Mouse (Mus musculus) MEL (cell line): Measurements from ENCODE around the gene Irf2bp2. TPM values are rescaled to one million over a fixed set of nuclear protein-coding genes. Genes with fewer than 3 reads are reported as not detected.

Experiments
- DNase-seq: peaks from one replicate; pipeline ENCODE4 v3.0.0; 2011; ENCODE audit warnings: low read depth, low spot score
- H3K27ac ChIP-seq: 2 replicates; pipeline ENCODE4 v1.5.1; 2012; ENCODE audit warnings: low read depth, mild to moderate bottlenecking, control low read depth, low read length, moderate library complexity; ENCODE audit not compliant: control insufficient read depth
- H3K27me3 ChIP-seq, 2 experiments: fragments of 150-350 bp in 1 of 2; sonication (generic) in 1 of 2; 2 replicates each; pipeline ENCODE4 v1.6.1; 2012; ENCODE audit warnings: low read length in 2 of 2, mild to moderate bottlenecking in 2 of 2, improper control_type of control experiment in 1 of 2, moderate library complexity in 1 of 2; ENCODE audit not compliant: insufficient read depth in 2 of 2, control insufficient read depth in 1 of 2
- H3K36me3 ChIP-seq, 2 experiments: 2 replicates each; pipeline ENCODE4 v1.6.1; 2012 to 2014; ENCODE audit warnings: low read length in 2 of 2, improper control_type of control experiment in 1 of 2, inconsistent platforms in 1 of 2, mild to moderate bottlenecking in 1 of 2; ENCODE audit not compliant: insufficient read depth in 2 of 2, control insufficient read depth in 1 of 2
- H3K4me1 ChIP-seq, 2 experiments: fragments of 150-350 bp in 1 of 2; sonication (generic) in 1 of 2; 2 replicates each; pipeline ENCODE4 v1.6.1; 2012; ENCODE audit warnings: low read length in 2 of 2, improper control_type of control experiment in 1 of 2, mild to moderate bottlenecking in 1 of 2; ENCODE audit not compliant: insufficient read depth in 2 of 2, control insufficient read depth in 1 of 2
- H3K4me3 ChIP-seq, 2 experiments: fragments of 150-350 bp in 1 of 2; sonication (generic) in 1 of 2; 2 replicates each; pipeline ENCODE4 v1.5.1; 2012; ENCODE audit warnings: low read depth in 2 of 2, low read length in 2 of 2, mild to moderate bottlenecking in 2 of 2, moderate library complexity in 2 of 2, control low read depth in 1 of 2, improper control_type of control experiment in 1 of 2; ENCODE audit not compliant: control insufficient read depth in 1 of 2, insufficient read depth in 1 of 2
- H3K79me2 ChIP-seq: 2 replicates; pipeline ENCODE4 v1.6.1; 2012; ENCODE audit warnings: mild to moderate bottlenecking, low read length, moderate library complexity; ENCODE audit not compliant: control insufficient read depth, poor library complexity, insufficient read depth
- H3K9ac ChIP-seq: 2 replicates; pipeline ENCODE4 v1.6.1; 2012; ENCODE audit warnings: low read depth, mild to moderate bottlenecking, control low read depth, low read length, moderate library complexity; ENCODE audit not compliant: control insufficient read depth, poor library complexity, severe bottlenecking
- H3K9me3 ChIP-seq: fragments of 150-350 bp; sonication (generic); replicated peaks from 2 replicates; pipeline ENCODE4 v1.6.1; 2012; ENCODE audit warnings: mild to moderate bottlenecking, low read length, improper control_type of control experiment, moderate library complexity; ENCODE audit not compliant: insufficient read depth
- BHLHE40 ChIP-seq: IDR thresholded peaks from 2 replicates; pipeline ENCODE4 v1.6.1; 2012; ENCODE audit warnings: low read depth, mild to moderate bottlenecking, inconsistent platforms, low read length, improper control_type of control experiment, borderline replicate concordance
- CHD1 ChIP-seq: IDR thresholded peaks from 2 replicates; pipeline ENCODE4 v1.6.1; 2012; ENCODE audit warnings: low read depth, mild to moderate bottlenecking, inconsistent platforms, low read length, improper control_type of control experiment
- CTCF ChIP-seq, 3 experiments: IDR thresholded peaks in 2 of 3; conservative IDR thresholded peaks in 1 of 3; 2 replicates each; pipeline ENCODE4 v1.5.1; 2011 to 2012; ENCODE audit warnings: low read length in 3 of 3, low read depth in 2 of 3, mild to moderate bottlenecking in 2 of 3, improper control_type of control experiment in 1 of 3, inconsistent platforms in 1 of 3, mixed read lengths in 1 of 3, moderate library complexity in 1 of 3; ENCODE audit not compliant: control insufficient read depth in 1 of 3, insufficient read depth in 1 of 3, poor library complexity in 1 of 3, severe bottlenecking in 1 of 3
- E2F4 ChIP-seq: IDR thresholded peaks from 2 replicates; pipeline ENCODE4 v1.6.1; 2011; ENCODE audit warnings: low read depth, low read length, improper control_type of control experiment, borderline replicate concordance
- ELF1 ChIP-seq: IDR thresholded peaks from 2 replicates; pipeline ENCODE4 v1.6.1; 2014; ENCODE audit warnings: low read depth, mild to moderate bottlenecking, inconsistent platforms, low read length, improper control_type of control experiment, moderate library complexity
- EP300 ChIP-seq, 2 experiments: IDR thresholded peaks; 2 replicates each; pipeline ENCODE4 v1.6.1; 2011; ENCODE audit warnings: improper control_type of control experiment in 2 of 2, low read length in 2 of 2, low read depth in 1 of 2, mild to moderate bottlenecking in 1 of 2
- ETS1 ChIP-seq: IDR thresholded peaks from 2 replicates; pipeline ENCODE4 v1.6.1; 2012; ENCODE audit warnings: low read depth, mild to moderate bottlenecking, inconsistent platforms, low read length, improper control_type of control experiment, moderate library complexity
- GABPA ChIP-seq: IDR thresholded peaks from 2 replicates; pipeline ENCODE4 v1.6.1; 2012; ENCODE audit warnings: low read depth, mild to moderate bottlenecking, inconsistent platforms, low read length, improper control_type of control experiment, moderate library complexity
- GATA1 ChIP-seq: IDR thresholded peaks from 2 replicates; pipeline ENCODE4 v1.6.1; 2011; ENCODE audit warnings: low read depth, low read length, improper control_type of control experiment
- MAFK ChIP-seq: IDR thresholded peaks from 2 replicates; pipeline ENCODE4 v1.6.1; 2011; ENCODE audit warnings: low read depth, mild to moderate bottlenecking, low read length, improper control_type of control experiment, borderline replicate concordance
- MAX ChIP-seq: IDR thresholded peaks from 2 replicates; pipeline ENCODE4 v1.6.1; 2011; ENCODE audit warnings: low read length, improper control_type of control experiment
- MAZ ChIP-seq: IDR thresholded peaks from 2 replicates; pipeline ENCODE4 v1.6.1; 2012; ENCODE audit warnings: low read depth, mild to moderate bottlenecking, inconsistent platforms, low read length, improper control_type of control experiment
- MXI1 ChIP-seq: IDR thresholded peaks from 2 replicates; pipeline ENCODE4 v1.6.1; 2011; ENCODE audit warnings: mild to moderate bottlenecking, low read depth, low read length, improper control_type of control experiment
- MYB ChIP-seq: IDR thresholded peaks from 2 replicates; pipeline ENCODE4 v1.6.1; 2011; ENCODE audit warnings: mild to moderate bottlenecking, low read depth, low read length, improper control_type of control experiment
- NELFE ChIP-seq: IDR thresholded peaks from 2 replicates; pipeline ENCODE4 v1.6.1; 2011; ENCODE audit warnings: low read depth, low read length, improper control_type of control experiment
- NRF1 ChIP-seq: IDR thresholded peaks from 2 replicates; pipeline ENCODE4 v1.6.1; 2014; ENCODE audit warnings: low read depth, mild to moderate bottlenecking, inconsistent platforms, low read length, improper control_type of control experiment, moderate library complexity; ENCODE audit not compliant: poor library complexity, insufficient read depth, severe bottlenecking
- POLR2A ChIP-seq, 2 experiments: IDR thresholded peaks; 2 replicates each; pipeline ENCODE4 v1.6.1; 2011 to 2012; ENCODE audit warnings: low read length in 2 of 2, mild to moderate bottlenecking in 2 of 2, control low read depth in 1 of 2, improper control_type of control experiment in 1 of 2, low read depth in 1 of 2, moderate library complexity in 1 of 2; ENCODE audit not compliant: control insufficient read depth in 1 of 2, insufficient read depth in 1 of 2, poor library complexity in 1 of 2
- POLR2AphosphoS5 ChIP-seq: IDR thresholded peaks from 2 replicates; pipeline ENCODE4 v1.6.1; 2012; ENCODE audit warnings: low read depth, borderline replicate concordance, mild to moderate bottlenecking, inconsistent platforms, low read length, moderate library complexity, mixed read lengths
- SIN3A ChIP-seq: IDR thresholded peaks from 2 replicates; pipeline ENCODE4 v1.6.1; 2012; ENCODE audit warnings: low read length, improper control_type of control experiment, inconsistent platforms
- SMC3 ChIP-seq: IDR thresholded peaks from 2 replicates; pipeline ENCODE4 v1.6.1; 2011; ENCODE audit warnings: low read depth, low read length, improper control_type of control experiment
- TAL1 ChIP-seq: IDR thresholded peaks from 2 replicates; pipeline ENCODE4 v1.6.1; 2012; ENCODE audit warnings: mild to moderate bottlenecking, inconsistent platforms, low read length, moderate library complexity, mixed read lengths
- TCF12 ChIP-seq: IDR thresholded peaks from 2 replicates; pipeline ENCODE4 v1.6.1; 2014; ENCODE audit warnings: low read depth, mild to moderate bottlenecking, inconsistent platforms, low read length, improper control_type of control experiment, moderate library complexity
- USF1 ChIP-seq: IDR thresholded peaks from 2 replicates; pipeline ENCODE4 v1.6.1; 2014; ENCODE audit warnings: low read depth, mild to moderate bottlenecking, inconsistent platforms, low read length, improper control_type of control experiment, moderate library complexity
- USF2 ChIP-seq, 2 experiments: IDR thresholded peaks; 2 replicates each; pipeline ENCODE4 v1.6.1; 2011 to 2012; ENCODE audit warnings: improper control_type of control experiment in 2 of 2, low read length in 2 of 2, borderline replicate concordance in 1 of 2, inconsistent platforms in 1 of 2, low read depth in 1 of 2, mild to moderate bottlenecking in 1 of 2; ENCODE audit not compliant: insufficient read depth in 1 of 2
- ZKSCAN1 ChIP-seq: IDR thresholded peaks from 2 replicates; pipeline ENCODE4 v1.6.1; 2012; ENCODE audit warnings: low read depth, mild to moderate bottlenecking, inconsistent platforms, low read length, improper control_type of control experiment, moderate library complexity
- ZNF384 ChIP-seq: IDR thresholded peaks from 2 replicates; pipeline ENCODE4 v1.6.1; 2012; ENCODE audit warnings: low read depth, mild to moderate bottlenecking, inconsistent platforms, low read length, improper control_type of control experiment
- polyA plus RNA-seq, 2 experiments: library from polyadenylated mRNA; stranded (reverse) in 1 of 2; unstranded in 1 of 2; fragments of >175 nt in 1 of 2; fragments of >200 nt in 1 of 2; gene quantifications; 2 replicates each; pipeline versions ENCODE4 v1.2.1 to v1.2.4; 2012; ENCODE audit warnings: low replicate concordance in 2 of 2, low read depth in 1 of 2; ENCODE audit not compliant: insufficient read length in 2 of 2, insufficient read depth in 1 of 2, missing spikeins in 1 of 2
- total RNA-seq: library from RNA; depleted of rRNA; stranded (reverse); fragments of 300-350 nt; gene quantifications from 2 replicates; pipeline ENCODE4 v1.2.3, GENCODE M21; 2012

Irf2bp2 gene
- total and polyA plus RNA-seq, 3 experiments, result 17.1 to 30.4 TPM; not detected in 1

DNA sequence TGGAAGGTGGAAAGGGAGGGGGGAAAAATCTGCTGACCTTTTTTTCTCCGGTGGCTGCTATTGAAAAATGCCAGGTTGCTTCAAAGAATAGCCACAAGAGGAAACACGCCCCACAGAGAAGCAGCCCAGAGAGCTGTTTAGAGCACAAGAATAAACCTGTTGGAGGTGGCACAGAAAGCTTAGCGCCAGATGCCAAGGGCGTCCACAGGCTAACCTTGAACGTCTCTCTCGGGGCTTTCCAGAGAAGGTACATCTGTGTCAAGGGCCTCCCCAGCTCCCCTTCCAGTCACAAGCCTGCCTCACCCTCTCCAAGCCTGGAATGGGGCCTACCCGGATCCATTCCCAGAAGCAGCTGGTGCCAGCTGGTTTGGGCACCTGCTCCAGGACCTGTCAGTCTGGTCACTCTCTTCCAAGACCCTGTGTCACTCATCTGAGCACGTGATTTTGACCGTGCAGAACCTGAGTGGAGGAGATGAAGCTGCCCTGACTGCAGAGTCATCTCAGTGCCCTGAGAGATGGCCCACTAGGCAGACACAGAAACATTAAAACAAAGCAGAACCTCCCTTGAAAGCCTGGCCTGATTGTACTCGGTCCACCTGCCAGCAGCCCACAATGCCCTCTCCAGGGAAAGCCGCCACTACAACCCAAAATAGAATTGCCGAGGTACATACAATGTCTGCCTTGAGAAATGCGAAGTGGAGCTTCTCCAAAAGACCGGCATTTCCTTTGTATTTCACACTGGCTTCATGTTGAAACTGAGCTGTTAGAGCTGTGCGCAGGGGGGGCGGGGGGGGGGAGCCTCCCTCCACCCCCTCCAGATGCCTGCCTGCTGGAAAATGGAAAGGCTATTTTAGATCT, 1.6 kb upstream of the Irf2bp2 start:
- TF ChIP-seq TCF12 (0 out of 2 replicates have a peak, but pooled peaks have one; percentile 27), GABPA (no peak), ELF1 (0 out of 2 replicates have a peak, but pooled peaks have one; percentile 12), POLR2AphosphoS5 (no peak), SMC3 (0 out of 2 replicates have a peak, but pooled peaks have one; percentile 10), MXI1 (peak; percentile 1), EP300 (IDR thresholded peaks at IDR 0.05; ENCODE audit: low read depth in 1 of 2, low read length in 2 of 2) (no peak), USF1 (peak; percentile 75), MAX (peak; percentile 30; the same call in 1 of the 2 replicates), NELFE (no peak), CHD1 (peak; percentile 54; the same call in 1 of the 2 replicates), USF2 (IDR thresholded peaks at IDR 0.05; ENCODE audit: borderline replicate concordance in 1 of 2, insufficient read depth in 1 of 2, low read depth in 1 of 2, low read length in 2 of 2) (0 out of 4 replicates have a peak, but pooled peaks of 1 of the 2 experiments have one; percentile 26), NRF1 (no peak), BHLHE40 (peak; percentile 56; the same call in 1 of the 2 replicates), POLR2A (IDR thresholded peaks at IDR 0.05; ENCODE audit: control insufficient read depth in 1 of 2, insufficient read depth in 1 of 2, low read depth in 1 of 2, low read length in 2 of 2, poor library complexity in 1 of 2) (peak in 1 of 2 experiments; percentile 16; a peak in 2 of 4 replicates)
- Histone ChIP-seq H3K9ac (peak overlapping the region; percentile 94), H3K27me3 (no peaks in the 10 kb centered on the region), H3K4me1 (peaks cover 16 to 32% of the 10 kb centered on the region in 2 experiments), H3K79me2 (peaks cover 45% of the 10 kb centered on the region), H3K4me3 (peak overlapping the region; percentile 72 to 88), H3K36me3 (peaks cover 7 to 30% of the 10 kb centered on the region in 2 experiments), H3K27ac (peak overlapping the region; percentile 99), H3K9me3 (no peaks in the 10 kb centered on the region)
- DNase-seq, result peak; percentile 67

GRCm38 (mm10) chr8:126594481-126595000, 755 bp upstream of the Irf2bp2 start:
- peaks cover 15 to 27% of the 10 kb centered on the region in 2 experiments for H3K4me1 ChIP-seq
- no peak for TF ChIP-seq MAFK
- no peak for TF ChIP-seq ZNF384
- peak in 1 of 2 experiments; percentile 7; a peak in 1 of 4 replicates for TF ChIP-seq EP300 (IDR thresholded peaks at IDR 0.05; ENCODE audit: low read depth in 1 of 2, low read length in 2 of 2)
- TF ChIP-seq TCF12, result peak; percentile 63
- peak; percentile 21 for TF ChIP-seq SIN3A
- no peak for TF ChIP-seq CHD1
- no peak for TF ChIP-seq USF2 (IDR thresholded peaks at IDR 0.05; ENCODE audit: borderline replicate concordance in 1 of 2, insufficient read depth in 1 of 2, low read depth in 1 of 2, low read length in 2 of 2)
- TF ChIP-seq ETS1, result peak; percentile 48
- 0 out of 2 replicates have a peak, but pooled peaks have one; percentile 59 for TF ChIP-seq MAZ
- TF ChIP-seq TAL1, result no peak
- 0 out of 2 replicates have a peak, but pooled peaks have one; percentile 22 for TF ChIP-seq BHLHE40
- no peak for TF ChIP-seq E2F4
- TF ChIP-seq NRF1, result peak; percentile 90
- TF ChIP-seq POLR2AphosphoS5, result peak; percentile 67; the same call in 1 of the 2 replicates
- no peak for TF ChIP-seq GATA1
- no peak for TF ChIP-seq ZKSCAN1
- no peak for TF ChIP-seq MYB
- TF ChIP-seq SMC3, result no peak
- no peak for TF ChIP-seq CTCF (IDR thresholded peaks at IDR 0.05 in 2 of 3, conservative IDR thresholded peaks at IDR 0.05 in 1 of 3; ENCODE audit: control insufficient read depth in 1 of 3, insufficient read depth in 1 of 3, low read depth in 2 of 3, low read length in 3 of 3, poor library complexity in 1 of 3, severe bottlenecking in 1 of 3)

More at GRCm38 (mm10) chr8:126594481-126595000, 755 bp upstream of the Irf2bp2 start:
- DNase-seq, result peak; percentile 99
- peak overlapping the region; percentile 94 for H3K9ac ChIP-seq
- peak overlapping the region; percentile 78 to 88 for H3K4me3 ChIP-seq
- peak overlapping the region; percentile 99 for H3K27ac ChIP-seq
- peaks cover 9 to 26% of the 10 kb centered on the region in 2 experiments for H3K36me3 ChIP-seq
- no peaks in the 10 kb centered on the region for H3K9me3 ChIP-seq
- H3K79me2 ChIP-seq, result peaks cover 54% of the 10 kb centered on the region
- H3K27me3 ChIP-seq, result no peaks in the 10 kb centered on the region
